Mouse (Mus musculus) urinary bladder, postnatal 10 days (tissue): ENCODE measurements around the gene Arrdc1.

Experiments
- DNase-seq: peaks from one replicate; pipeline ENCODE4 v3.0.0; 2022; ENCODE audit warnings: low spot score

Gene Arrdc1

DNA sequence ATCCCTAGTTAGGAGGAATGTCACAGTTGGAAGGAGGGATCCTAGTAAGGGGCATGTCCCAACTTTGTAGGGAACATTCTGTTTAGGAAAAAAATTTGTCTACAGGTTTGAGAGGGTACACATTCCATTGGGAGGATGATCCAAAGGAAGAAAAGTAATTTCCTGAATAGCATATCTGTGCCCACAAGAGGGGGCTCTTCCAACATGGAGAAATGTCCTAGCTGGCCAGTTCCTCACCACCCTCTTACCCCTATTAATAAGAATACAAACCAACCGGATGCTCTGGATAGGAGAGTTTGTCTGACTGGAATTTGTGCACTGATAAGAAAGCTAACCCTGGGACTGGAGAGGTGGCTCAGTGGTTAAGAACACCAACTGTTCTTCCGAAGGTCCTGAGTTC, 11.5 kb downstream of the Arrdc1 start:
- no peak for DNase-seq

DNA sequence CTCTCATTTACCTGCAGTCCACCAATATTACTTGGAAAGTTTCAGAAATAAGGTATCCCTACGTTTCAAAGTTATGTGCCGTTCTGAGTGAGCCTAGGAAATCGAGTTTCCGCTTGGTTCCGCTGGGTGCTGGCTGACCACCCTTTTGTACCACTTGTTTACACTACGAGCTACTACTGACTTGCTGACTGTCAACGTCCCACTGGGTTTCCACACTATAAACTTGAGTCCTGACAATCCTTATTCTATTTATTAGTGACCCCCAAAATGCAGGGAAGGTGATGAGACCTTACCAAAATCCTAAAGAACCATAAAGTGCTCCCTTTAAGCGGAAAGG, 15.2 kb downstream of the Arrdc1 start:
- no peak for DNase-seq

DNA sequence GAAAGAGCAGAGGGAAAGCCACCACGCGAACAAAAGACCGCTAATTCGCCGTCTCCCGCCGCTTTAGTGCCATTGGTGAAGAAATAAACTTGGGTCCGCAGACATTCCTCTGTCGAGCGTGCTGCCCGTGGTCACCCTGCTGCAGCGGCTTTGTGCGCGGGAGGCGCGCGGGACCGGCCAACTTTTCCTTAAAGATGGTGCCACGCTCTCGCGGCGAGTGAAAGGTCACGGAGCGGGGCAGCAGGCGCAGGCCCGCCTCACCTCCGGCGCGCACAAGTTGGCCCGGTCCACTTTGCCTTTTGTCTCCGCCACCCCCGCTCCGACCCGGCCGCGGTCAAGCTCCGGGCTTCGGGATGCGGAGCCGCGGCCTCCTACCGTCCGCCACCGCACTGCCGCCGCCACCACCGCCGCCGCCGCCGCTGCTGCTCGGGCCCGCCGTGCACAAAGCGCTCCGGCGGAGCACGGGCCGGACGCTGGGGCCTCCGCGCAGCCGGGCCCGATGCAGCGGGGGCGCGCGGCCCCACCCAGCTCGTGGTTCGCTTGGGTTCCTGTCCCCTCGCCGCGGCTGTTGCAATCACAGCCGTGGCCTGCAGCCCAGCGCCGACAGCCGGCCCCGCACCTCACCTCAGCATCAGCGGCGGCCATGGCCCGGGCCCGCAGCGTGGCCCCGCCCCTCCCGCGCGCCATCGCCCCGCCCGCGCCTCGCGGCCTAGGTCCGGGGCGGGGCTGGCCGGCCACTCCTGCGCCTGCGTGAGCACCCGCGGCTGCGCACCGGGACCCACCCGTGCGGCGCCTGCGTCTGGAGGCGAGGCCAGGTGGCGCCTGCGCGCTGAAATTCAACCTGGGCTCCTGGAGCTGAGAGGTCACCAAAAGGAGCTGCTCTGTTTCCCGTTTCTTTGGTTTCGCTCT, 15.9 kb downstream of the Arrdc1 start, which contains the start of gene Ehmt1:
Gene Ehmt1, minus strand, starts transcription at position 685 of the 909 bp plus-strand sequence.
- DNase-seq, result peak; percentile 83

GRCm38 (mm10) chr2:24914762-24915161, 20.3 kb downstream of the Arrdc1 start:
- no peak for DNase-seq

- no peak for DNase-seq
Observed at GRCm38 (mm10) chr2:24912589-24912988, 22.5 kb downstream of the Arrdc1 start.

DNA sequence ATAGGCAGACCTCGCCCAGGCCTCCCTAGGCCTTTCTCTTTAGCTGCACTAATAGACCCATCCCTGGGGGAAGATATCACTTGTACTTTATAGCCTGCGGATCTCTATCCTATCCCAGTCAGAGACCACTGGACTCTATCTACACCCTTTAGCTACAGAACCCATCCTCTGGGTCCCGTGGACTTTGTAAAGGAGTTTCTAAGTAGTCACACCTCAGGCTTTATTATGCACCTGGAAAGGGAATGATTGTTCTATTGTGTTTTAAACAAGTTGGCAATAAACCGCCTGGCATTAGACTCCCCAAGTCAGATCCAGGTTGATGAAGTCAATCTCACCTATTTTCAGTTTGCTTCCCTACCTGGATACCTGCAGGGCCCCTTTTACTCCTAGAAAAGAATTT, 22.9 kb downstream of the Arrdc1 start:
- no peak for DNase-seq

GRCm38 (mm10) chr2:24910481-24910880, 24.6 kb downstream of the Arrdc1 start:
- DNase-seq, result no peak

GRCm38 (mm10) chr2:24905653-24906155, 29.3 kb downstream of the Arrdc1 start:
- DNase-seq, result no peak

GRCm38 (mm10) chr2:24904823-24905652, 30.0 kb downstream of the Arrdc1 start:
- DNase-seq, result no peak

- DNase-seq, result no peak
Observed at GRCm38 (mm10) chr2:24902999-24903398, 32.1 kb downstream of the Arrdc1 start.

DNA sequence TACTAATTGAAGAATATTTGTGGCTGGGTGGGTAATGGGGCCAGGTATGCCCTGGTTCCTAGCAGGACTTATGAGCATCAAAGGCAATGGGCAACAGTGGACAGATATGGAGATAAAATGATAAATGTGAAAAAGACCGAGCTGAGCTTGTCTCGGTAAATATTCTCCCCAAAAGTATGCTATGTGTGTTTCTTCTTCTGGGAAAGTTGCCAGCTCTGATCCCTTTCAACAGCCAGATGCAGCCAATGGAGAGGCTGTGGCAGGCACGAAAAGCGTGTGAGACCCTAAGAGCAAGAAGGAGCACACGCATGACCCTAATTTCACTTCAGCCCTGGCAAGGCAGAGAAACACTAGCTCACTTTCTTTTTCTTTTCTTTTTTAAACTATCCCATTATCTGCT, 34.0 kb downstream of the Arrdc1 start:
- DNase-seq, result no peak

GRCm38 (mm10) chr2:24899292-24899691, 35.8 kb downstream of the Arrdc1 start:
- no peak for DNase-seq

DNA sequence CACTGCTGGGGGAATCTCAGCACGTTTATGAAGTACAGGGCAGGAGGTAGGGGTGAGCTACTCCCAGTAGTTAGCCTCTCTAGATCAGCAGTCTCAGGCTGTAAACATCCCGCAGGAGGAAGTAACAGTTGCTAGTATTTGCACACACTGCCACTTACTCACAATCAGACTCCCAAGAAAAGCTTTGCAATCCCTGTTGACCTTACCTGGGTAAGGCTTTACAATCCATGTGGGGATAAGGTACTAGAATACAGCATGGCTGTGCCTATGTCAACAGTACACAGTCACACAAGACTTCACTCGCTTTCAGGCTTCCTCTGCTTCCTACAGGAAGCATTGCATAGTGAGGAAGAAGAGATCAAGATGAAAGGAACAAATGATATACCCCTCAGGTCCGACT, 38.3 kb downstream of the Arrdc1 start:
- no peak for DNase-seq

DNA sequence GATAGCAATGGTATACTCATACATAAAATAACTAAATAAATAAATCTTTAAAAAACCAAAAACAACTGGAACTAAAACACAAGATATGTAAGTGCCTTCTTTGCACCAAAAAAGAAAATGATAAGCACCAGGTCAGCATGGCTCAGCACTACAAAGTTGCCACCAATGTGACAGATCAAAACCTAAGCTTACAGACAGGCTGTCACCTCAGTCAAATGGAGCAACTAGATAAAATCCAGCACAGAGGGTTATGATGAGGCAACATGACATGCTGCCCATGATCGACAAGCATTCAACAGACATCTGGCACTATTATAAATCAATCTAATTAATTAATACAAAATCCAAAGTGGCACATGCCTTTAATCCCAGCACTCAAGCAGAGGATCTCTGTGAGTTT, 40.8 kb downstream of the Arrdc1 start:
- no peak for DNase-seq

- DNase-seq, result no peak
Observed at GRCm38 (mm10) chr2:24892318-24892717, 42.7 kb downstream of the Arrdc1 start.

DNA sequence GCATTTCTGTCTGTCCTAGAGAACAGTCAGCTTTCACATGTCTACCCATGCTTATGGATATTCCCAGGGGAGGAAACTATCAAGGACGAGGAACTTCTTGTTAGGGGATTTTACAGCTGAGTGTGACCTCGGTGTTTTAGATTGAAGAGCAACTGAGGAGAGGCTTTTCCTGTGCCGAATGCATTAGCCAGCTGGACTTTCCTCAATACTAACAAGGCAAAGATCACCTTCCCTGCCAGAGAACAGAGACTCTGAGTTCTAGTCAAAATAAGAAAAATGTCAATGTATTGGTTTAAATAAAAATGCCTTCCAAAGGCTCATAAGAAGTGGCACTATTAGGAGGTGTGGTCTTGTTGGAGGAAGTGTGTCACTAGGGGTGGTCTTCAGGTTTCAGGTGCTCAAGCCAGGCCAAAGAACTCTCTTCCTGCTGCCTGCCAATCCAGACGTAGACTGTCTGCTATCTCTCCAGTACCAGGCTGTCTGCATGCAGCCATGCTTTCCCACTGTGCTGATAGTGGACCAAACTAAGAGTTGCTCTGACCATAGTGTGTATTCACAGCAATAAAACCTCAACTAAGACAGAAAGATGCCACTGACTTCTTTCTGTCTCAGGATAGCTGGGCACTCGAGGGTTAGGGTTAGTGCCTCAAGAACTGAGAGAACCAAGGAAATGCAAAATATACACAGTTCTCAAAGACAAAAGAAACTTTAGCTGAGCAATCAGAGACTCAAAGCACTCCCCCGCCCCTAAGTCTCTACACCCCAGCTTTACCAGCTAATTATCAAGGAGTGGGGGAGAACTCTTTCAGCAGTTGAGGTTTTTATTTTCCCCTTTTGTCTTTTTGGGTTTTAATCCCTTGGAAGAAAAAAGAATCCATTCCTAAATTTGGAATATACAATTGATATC, 44.3 kb downstream of the Arrdc1 start:
- DNase-seq, result no peak

DNA sequence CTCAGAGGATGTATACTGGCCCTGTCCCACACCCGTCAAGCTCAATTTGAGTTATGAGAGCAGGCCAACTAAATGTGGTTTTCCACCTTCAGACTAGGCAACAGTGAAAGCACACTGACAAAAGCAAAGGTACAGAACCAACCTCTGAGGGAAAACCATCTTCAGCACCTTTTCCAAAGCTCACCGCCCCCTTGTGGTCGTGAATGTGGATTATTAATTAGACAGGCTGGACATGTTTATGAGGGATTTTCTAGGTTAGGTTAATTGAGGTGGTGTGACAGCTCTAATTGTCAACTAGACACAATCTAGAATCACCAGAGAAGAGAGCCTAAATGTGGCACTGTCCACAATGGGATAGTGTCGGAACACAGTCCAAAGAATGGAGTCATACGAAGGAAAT, 46.2 kb downstream of the Arrdc1 start:
- DNase-seq, result no peak

GRCm38 (mm10) chr2:24880686-24881085, 54.4 kb downstream of the Arrdc1 start:
- DNase-seq, result no peak
